Comparison of ENCODE assay signal across 13 mouse cellular contexts in the genomic region with DNA sequence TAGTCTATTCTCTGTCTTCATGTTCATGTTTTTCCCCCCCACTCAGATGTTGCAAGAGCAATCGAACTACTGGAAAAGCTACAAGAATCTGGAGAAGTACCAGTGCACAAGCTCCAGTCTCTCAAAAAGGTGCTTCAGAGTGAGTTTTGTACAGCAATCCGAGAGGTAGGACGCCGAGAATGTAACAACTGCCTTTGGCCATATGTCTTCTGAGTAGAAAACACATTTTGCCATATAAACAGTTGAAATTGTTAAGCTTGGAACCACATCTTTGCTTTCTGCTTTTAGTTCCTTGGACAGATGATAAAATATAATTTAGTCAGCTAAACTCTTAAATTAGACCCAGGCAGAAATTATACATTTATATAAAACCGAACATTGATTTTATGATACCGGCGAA. TPM values are rescaled to one million over a fixed set of nuclear protein-coding genes. Genes with fewer than 3 reads are reported as not detected.
"Had no signal": no experiment of that assay in that cellular context is flagged by ENCODE, and none has a peak within 500 bp of the region (broad histone marks: within the 10 kb centered on the region; RNA-seq: fewer than 3 reads in every experiment).

No protein-coding gene starts in this region.

- DNase-seq: lung, adult 2 months; lung, postnatal 14 days; lung, postnatal 4 days; retina, postnatal 1 day; right cerebral cortex, adult 18-20 months; right cerebral cortex, postnatal 25 days; right cerebral cortex, postnatal 4 days; spleen, adult 18-20 months; thymus, adult 2 months; thymus, postnatal 25 days; thymus, postnatal 4 days had no signal

RNA-seq across cellular contexts. Expression of gene Lin7a, which starts 52.4 kb away (rescaled TPM):
- total RNA-seq: megakaryocyte, adult 5-6 weeks; megakaryocyte-erythroid progenitor cell, adult 5-6 weeks had no signal
